Mouse (Mus musculus) MN1 (cell line): ENCODE measurements around the gene Naif1.
"Not testable (repeated sequence)": the region's sequence is repeated elsewhere in the genome, so short reads cannot be mapped to it uniquely, and the experiment has no call there.

ENCODE experiments used
- DNase-seq: peaks from one replicate; pipeline ENCODE4 v3.0.0-alpha.2; 2016; ENCODE audit warnings: low spot score

Gene Naif1

DNA sequence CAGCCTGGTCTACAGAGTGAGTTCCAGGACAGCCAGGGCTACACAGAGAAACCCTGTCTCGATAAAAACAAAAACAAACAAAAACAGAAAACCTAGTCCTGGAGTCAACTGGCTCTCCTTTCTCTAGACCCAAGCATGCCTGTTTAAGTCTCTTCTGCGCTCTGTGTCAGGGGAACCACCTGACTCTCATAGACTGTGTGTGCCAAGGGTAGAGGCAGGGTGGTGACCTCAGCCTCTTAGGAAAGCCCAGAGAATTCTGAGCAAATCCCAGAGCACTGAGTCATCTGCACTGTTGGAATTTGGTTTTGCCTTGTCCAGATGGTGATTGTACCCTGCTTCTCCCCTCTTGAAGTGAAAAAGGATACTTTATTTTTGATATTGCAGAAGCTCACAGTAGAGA lies 8.0 kb downstream of the Naif1 start:
- DNase-seq, result no peak

DNA sequence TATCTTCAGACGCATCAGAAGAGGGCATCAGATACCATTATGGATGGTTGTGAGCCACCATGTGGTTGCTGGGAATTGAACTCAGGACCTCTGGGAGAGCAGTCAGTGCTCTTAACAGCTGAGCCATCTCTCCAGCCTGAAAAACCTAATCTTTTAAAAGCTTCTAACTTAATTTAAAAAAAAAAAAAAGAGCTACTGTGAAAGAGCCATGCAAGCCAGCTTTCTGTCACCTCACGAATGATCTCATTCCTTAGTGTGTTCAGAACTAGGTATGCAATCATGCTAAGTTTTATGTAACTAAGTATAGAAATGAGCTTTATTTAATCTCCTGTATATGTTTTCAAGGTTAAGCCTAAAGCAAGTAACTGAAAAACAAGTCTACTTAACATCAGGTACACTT lies 9.4 kb downstream of the Naif1 start:
- peak; percentile 52 for DNase-seq

DNA sequence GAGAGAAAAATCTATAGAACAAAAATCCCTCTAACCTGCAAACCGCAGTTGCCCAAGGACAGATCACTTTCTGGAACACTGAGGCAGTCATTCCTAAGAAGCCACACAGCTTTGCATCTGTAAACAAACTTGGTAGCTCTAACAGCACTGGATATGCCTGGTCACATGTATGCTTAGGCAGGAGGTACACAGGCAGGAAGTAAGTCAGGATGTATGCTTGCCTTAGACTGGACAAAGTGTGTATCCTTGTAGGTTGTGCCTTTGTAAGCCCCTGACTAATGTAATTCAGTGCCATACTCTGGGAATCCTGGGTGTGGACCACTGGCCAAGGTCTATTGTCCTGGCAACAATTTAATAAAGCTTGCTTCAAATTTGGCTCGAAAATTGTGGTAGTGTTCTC lies 13.5 kb downstream of the Naif1 start:
- DNase-seq, result no peak

GRCm38 (mm10) chr2:32464212-32464891 lies 14.1 kb downstream of the Naif1 start:
- DNase-seq, result peak; percentile 63

DNA sequence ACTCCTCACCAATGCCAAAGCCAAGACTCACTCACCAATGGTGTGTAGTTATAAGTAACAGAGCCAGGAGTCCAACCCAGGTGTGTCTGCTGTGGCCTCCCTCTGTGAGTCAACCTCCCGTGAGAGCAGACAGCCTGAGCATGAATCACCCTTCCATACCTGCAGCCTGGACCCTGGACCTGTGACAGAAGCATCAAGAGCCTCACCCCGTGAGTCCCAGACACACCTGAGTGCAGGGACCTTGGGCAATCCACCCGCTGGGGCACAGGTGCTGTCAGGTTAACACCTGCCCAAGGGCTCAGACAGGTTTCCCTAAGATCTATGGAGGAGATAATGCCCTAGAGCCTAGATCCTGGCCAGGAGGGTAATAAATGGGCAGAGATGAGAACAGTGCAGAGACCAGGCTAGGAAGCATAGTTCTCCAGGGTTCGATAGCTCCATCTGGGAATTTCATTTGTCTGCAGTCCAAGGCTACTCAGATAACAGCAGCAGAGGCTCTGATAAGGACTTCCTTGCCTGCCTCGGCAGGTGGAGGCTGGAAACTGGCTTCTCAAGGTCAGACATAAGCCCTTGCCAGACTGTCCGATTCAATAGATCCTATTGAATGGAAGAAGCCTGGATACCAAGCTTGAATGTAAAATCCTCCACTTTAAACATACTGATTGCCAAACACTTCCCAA lies 20.9 kb downstream of the Naif1 start:
- DNase-seq, result no peak

DNA sequence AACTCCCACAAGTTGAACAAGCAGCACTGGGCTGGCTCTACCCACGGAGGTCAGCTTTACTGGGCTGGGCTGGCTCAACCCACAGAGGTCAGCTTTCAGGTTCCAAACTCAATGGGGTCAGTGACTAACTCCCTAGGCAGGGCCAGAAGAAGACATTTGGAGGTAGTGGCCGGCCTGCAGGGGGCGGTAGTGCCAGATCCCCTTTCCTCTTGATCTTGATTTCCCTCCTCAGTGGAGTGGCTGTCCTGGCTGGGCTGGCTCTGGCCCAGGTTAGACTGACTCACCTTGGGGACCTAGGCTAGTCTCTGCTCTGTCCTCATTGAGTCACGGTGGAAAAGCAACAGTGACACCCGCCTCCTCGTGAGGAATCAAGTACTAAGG lies 21.4 kb downstream of the Naif1 start:
- no peak for DNase-seq

GRCm38 (mm10) chr2:32475361-32475760 lies 25.1 kb downstream of the Naif1 start:
- DNase-seq, result not testable (repeated sequence)

- DNase-seq, result no peak
These were observed 32.1 kb downstream of the Naif1 start for GRCm38 (mm10) chr2:32482351-32482750.

- DNase-seq, result no peak
These were observed 33.1 kb downstream of the Naif1 start for GRCm38 (mm10) chr2:32483179-32483875.

GRCm38 (mm10) chr2:32484933-32485332 lies 34.7 kb downstream of the Naif1 start:
- no peak for DNase-seq

GRCm38 (mm10) chr2:32485751-32486150 lies 35.5 kb downstream of the Naif1 start:
- no peak for DNase-seq

DNA sequence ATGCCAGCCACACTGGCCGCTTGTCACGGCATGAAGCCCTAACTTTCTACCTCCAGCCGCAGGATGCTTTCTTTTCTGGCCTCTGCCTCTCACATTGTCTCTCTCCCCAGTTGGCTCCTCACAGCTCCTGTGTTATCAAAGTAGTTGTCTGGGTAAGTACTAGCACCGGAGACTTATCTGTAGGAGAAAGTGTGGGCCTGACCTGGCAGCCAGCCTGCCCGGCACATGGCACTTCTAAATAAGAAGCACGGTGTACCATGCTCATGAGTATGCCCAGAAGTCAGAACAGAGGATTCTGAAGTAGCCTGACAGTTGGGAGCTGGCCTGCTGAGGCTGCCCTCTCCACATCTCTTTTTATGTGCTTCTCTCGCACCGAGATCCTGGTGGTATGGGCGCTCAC lies 35.9 kb downstream of the Naif1 start:
- DNase-seq, result no peak

DNA sequence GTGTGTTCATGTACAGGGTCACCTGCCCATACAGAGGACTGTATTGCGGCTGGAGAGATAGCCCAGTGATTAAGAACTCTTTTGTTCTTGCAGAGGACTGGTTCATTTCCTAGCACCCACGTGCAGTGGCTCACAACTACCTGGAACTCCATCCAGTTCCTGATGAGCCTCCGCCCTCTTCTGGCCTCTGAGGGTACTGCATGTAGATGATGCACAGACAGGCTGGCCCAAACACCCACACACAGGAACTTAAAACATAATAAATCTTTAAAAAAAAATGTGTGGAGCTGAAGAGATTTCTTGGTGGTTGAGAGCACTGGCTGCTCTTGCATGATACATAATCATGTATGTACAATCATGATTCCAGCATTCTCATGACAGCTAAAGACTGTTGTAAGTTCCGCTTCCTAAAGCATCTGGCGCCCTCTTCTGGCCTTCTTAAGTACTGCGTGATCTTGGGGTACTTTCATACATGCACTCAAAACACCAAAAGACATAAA lies 36.9 kb downstream of the Naif1 start:
- peak; percentile 90 for DNase-seq

- DNase-seq, result peak; percentile 93
These were observed 38.4 kb downstream of the Naif1 start for GRCm38 (mm10) chr2:32488679-32489078.

DNA sequence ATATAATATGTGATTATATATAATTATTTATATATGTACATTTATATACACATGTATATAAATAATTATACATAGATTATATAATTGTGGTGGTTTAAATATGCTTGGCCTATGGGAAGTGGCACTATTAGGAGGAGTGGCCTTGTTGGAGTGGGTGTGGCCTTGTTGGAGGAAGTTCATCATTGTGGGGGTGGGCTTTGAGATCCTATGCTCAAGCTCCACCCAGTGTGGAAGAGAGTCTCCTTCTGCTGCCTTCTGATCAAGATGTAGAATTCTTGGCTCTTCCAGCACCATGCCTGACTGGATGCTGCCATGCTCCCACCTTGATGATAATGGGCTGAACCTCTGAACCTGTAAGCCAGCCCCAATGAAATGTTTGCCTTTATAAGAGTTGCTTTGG lies 40.5 kb downstream of the Naif1 start:
- DNase-seq, result not testable (repeated sequence)

DNA sequence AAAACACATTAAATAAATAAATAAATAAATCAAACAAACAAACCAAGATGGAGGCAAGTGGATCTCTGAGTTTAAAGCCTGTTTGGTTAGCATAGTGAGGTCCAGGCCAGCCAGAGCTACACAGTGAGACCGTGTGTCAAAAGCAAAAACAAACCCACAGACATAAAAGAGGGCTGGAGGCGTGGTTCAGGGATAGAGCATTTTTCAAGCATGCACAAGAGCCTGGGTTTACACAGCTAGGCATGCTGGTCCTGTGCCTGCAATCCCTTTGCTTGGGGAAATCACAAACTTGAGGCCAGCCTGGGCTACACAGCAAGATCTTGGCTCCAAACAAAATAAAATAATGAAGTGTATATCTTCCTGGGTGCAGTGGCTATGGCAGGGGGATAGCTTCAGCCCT lies 42.4 kb downstream of the Naif1 start:
- DNase-seq, result no peak

DNA sequence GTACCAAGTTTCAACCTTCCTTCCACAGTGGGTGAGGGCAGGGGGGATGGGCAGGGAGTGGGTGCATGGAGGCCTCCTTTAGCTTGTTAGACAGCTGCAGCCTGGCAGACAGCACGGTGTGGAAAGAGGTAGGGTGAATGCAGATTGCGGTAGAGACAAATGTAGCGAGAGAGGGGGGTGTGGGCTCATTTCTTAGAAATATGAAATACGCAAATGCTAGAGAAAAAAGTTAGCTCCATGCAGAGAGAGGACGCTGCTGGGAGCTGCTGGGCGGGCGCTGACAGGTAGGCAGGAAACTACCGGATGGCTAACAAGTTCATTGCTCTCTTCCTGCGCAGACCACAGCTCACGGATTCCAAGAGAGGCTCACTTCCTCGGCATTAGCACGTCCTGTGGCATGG lies 43.0 kb downstream of the Naif1 start:
- no peak for DNase-seq

DNA sequence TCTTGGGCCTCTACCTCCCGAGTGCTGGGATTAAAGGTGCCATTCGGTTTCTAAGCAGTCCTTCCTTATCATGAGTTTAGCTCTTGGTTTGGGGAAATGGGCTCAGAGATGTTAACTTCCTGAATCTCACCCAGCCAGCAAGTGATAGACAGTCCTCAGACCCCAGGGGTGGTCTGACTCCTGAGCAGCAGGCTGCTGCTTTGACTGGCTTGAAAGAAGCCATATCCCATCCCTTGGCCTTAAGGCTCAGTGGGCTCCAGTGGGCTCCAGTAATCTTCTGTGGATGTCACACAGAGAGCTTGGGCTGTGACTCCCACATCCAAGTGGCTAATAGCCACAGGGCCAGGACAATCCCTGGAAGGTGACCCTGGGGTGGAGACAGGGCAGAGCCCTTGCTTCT lies 44.3 kb downstream of the Naif1 start:
- DNase-seq, result no peak

DNA sequence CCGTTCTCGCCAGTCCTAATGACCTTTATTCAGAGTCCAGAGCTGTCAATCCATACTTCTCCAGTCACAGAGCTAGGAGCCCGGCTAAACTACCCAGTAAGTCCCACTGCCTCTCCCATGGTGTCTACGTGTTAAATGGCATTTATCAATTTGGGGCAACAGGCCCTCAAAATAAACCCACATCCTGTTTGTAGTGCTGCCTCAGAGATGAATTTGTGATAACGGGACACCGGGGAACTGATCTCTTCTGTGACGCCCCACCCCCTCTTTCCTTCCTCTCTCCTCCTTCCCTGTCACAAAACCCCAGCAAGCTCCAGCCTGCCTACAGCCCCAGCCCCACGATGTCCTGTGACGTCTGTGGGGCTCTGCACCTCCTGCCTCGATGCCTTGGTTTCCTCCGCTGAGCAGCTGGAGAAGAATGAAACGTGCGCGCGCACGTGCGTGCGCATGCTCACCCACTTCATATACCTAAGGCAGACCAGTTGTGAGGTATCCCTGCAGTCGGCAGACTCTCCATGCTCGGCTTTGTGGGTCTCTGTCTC lies 45.0 kb downstream of the Naif1 start:
- DNase-seq, result no peak

GRCm38 (mm10) chr2:32496190-32496589 lies 45.9 kb downstream of the Naif1 start:
- DNase-seq, result no peak

DNA sequence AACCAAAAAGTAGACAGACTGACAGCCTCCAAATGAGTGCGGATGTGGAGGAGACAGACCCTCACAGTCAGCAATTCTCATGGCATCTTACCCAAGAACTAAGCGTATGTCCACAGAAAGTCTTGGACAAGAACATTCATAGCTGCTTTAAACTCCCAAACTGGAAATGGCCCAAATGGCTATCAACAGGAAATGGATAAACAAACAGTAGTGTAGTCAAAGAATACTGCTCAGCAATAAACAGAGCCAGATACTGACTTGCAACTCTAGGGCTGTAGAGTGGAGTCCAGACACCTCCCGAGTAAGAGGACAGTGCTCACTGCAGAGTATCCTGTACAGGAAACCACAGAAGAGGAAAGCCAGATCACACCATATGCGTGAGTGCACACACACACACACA lies 49.1 kb downstream of the Naif1 start:
- DNase-seq, result no peak

GRCm38 (mm10) chr2:32500461-32500860 lies 50.2 kb downstream of the Naif1 start:
- DNase-seq, result no peak
